Mouse (Mus musculus) megakaryocyte progenitor cell, adult 5-6 weeks (primary cell): ENCODE results near the gene Mstn. TPM values are rescaled to one million over a fixed set of nuclear protein-coding genes. Genes with fewer than 3 reads are reported as not detected.

Experiments used
- ATAC-seq: replicated peaks from 2 replicates; pipeline ENCODE4 v1.8.0; 2016; ENCODE audit warnings: mild to moderate bottlenecking, moderate TSS enrichment, inconsistent platforms; ENCODE audit not compliant: poor library complexity
- total RNA-seq, 2 experiments: library from RNA; stranded (forward) in 1 of 2; stranded (reverse) in 1 of 2; fragments of 157-497, 149-512 nt in 1 of 2; fragments of 200-1000 nt in 1 of 2; gene quantifications; 2 replicates each; pipeline versions ENCODE4 v1.2.3 to v1.2.4; 2015 to 2017

Mstn gene
- total RNA-seq, 2 experiments from 2014 or later: not detected

DNA sequence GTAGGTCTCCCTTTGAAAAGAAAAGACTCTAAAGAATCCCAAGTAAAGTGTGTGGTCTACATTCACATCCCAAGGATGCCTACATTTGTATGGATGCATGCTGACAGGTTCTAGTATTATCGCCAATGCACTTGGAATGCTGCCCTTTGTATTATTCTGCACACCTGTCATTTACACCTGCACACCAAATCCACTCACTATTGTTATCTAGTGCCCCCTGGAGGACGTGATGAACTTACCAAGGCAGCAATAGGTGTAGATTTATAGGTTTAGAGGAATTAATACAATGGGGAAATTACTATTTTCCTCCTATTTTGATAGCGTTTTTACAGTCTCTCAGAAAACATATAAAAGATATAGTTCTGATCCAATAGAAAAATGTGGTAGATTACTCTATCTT lies 31.7 kb downstream of the Mstn start:
- ATAC-seq: no peak

GRCm38 (mm10) chr1:53110561-53110960 lies 49.1 kb downstream of the Mstn start:
- ATAC-seq: no peak

Other genes with a start within 250 kb of the Mstn start
- 9.8 and 14.7 TPM in 2 replicates for gene Inpp1, start 244.0 kb upstream of the Mstn start, total RNA-seq (2015)
- gene Inpp1, start 244.0 kb upstream of the Mstn start, total RNA-seq (2017): 8.5 and 23.8 TPM in 2 replicates
- 51.9 and 62.8 TPM in 2 replicates for gene Hibch, start 216.7 kb upstream of the Mstn start, total RNA-seq (2015)
- 98.5 and 170 TPM in 2 replicates for gene Hibch, start 216.7 kb upstream of the Mstn start, total RNA-seq (2017)
- gene 1700019D03Rik, start 41.5 kb upstream of the Mstn start, total RNA-seq (2015): 0.17 and 0.20 TPM in 2 replicates
- 0.10 and 0.17 TPM in 2 replicates for gene 1700019D03Rik, start 41.5 kb upstream of the Mstn start, total RNA-seq (2017)
- not detected in 2 replicates for gene 1700019A02Rik, start 126.0 kb downstream of the Mstn start, total RNA-seq (2015)
- gene 1700019A02Rik, start 126.0 kb downstream of the Mstn start, total RNA-seq (2017): not detected in 2 replicates
- 12.3 and 14.3 TPM in 2 replicates for gene Pms1, start 235.4 kb downstream of the Mstn start, total RNA-seq (2015)
- gene Pms1, start 235.4 kb downstream of the Mstn start, total RNA-seq (2017): 14.0 and 16.3 TPM in 2 replicates
- gene Ormdl1, start 235.5 kb downstream of the Mstn start, total RNA-seq (2015): 28.1 and 29.8 TPM in 2 replicates
- 27.3 and 29.8 TPM in 2 replicates for gene Ormdl1, start 235.5 kb downstream of the Mstn start, total RNA-seq (2017)
- gene Gm28778, start 235.5 kb downstream of the Mstn start, total RNA-seq (2015): not detected in 2 replicates
- gene Gm28778, start 235.5 kb downstream of the Mstn start, total RNA-seq (2017): not detected in 2 replicates